Mouse (Mus musculus): Measurements from ENCODE around the gene Klf7. TPM values are rescaled to one million over a fixed set of nuclear protein-coding genes. Genes with fewer than 3 reads are reported as not detected.

Klf7 gene
- polyA plus RNA-seq, 1 experiment = 18.3 TPM

DNA sequence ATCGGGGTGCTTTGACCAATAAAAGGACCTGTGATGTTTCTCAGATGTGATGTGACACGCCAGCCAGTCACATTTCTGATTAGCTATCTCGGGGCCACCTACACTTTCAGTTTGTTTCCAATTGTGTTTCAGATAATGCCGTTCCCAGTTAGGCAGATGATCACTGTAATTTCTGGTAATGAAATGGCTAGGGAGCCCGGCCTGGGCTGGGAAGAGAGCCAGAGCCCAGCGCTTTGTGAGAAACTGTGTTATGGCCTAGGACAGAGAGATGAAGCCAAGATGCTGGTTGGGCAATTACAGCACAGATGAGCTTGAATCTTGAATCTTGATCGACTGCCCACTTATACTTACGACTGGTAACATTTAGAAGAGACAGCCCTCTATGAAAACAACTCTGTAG lies 122.6 kb downstream of the Klf7 start:
- Histone ChIP-seq H3K27ac (ENCODE audit: control insufficient read depth, insufficient read depth, low read depth, low read length, poor library complexity) (no peak overlapping the region), H3K4me3 (replicated peaks; ENCODE audit: control insufficient read depth, low read depth, low read length) (no peak overlapping the region), H3K4me1 (ENCODE audit: control insufficient read depth, insufficient read depth, low read length) (peaks cover 2% of the 10 kb centered on the region; the same call in 1 of the 2 replicates)
- TF ChIP-seq POLR2A (IDR thresholded peaks at IDR 0.05; ENCODE audit: borderline replicate concordance, control insufficient read depth, low read depth, low read length) = no peak
- TF ChIP-seq CTCF (IDR thresholded peaks at IDR 0.05; ENCODE audit: control insufficient read depth, insufficient read depth, low read length) = no peak
- WGBS = 81% methylated on average over 8 of the region's 8 CpGs

DNA sequence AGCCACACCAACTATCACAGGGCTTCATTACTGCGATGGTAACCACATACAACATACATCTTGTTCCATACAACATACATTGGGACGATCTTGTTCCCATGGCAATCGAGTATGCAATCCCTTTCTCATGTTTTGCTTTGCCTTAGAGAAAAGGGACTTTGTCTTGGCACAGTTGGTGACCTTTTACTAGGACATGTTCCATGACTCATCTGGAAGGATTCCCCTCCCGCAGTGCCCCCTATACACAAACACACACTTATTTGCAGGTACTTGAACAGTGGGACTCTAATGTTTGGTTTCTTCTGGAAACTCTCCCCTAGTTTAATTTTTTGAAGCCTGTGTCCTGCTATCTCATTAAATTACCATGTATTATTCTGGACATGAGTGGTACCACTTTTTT lies 123.2 kb downstream of the Klf7 start:
- 81% methylated on average over 4 of the region's 4 CpGs for WGBS
- no peak for TF ChIP-seq POLR2A (IDR thresholded peaks at IDR 0.05; ENCODE audit: borderline replicate concordance, control insufficient read depth, low read depth, low read length)
- TF ChIP-seq CTCF (IDR thresholded peaks at IDR 0.05; ENCODE audit: control insufficient read depth, insufficient read depth, low read length) = no peak
- Histone ChIP-seq H3K27ac (ENCODE audit: control insufficient read depth, insufficient read depth, low read depth, low read length, poor library complexity) (no peak overlapping the region), H3K4me1 (ENCODE audit: control insufficient read depth, insufficient read depth, low read length) (peaks cover 2% of the 10 kb centered on the region; the same call in 1 of the 2 replicates), H3K4me3 (replicated peaks; ENCODE audit: control insufficient read depth, low read depth, low read length) (no peak overlapping the region)

DNA sequence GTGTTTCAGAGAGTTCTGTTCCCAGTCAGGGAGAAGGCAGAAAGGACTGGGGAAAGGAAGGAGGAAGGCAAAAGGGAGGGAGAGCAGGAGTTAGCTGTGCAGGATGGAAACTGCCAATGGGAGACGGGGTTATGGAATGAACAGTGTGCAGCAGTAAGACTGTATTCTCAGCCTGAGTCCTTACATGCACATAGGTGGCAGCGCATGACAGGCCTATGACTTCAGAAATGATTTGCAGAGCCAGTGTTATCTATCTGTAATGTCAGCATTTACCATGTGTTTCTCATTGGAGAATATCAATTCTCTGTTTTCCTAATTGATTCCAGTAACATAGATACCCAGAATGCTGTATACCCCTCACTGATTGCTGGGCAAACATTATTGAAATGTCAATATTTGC lies 123.9 kb downstream of the Klf7 start:
- TF ChIP-seq POLR2A (IDR thresholded peaks at IDR 0.05; ENCODE audit: borderline replicate concordance, control insufficient read depth, low read depth, low read length) = no peak
- no peak for TF ChIP-seq CTCF (IDR thresholded peaks at IDR 0.05; ENCODE audit: control insufficient read depth, insufficient read depth, low read length)
- 84% methylated on average over 2 of the region's 2 CpGs for WGBS
- H3K27ac ChIP-seq (ENCODE audit: control insufficient read depth, insufficient read depth, low read depth, low read length, poor library complexity) = no peak overlapping the region
- no peak overlapping the region for H3K4me3 ChIP-seq (replicated peaks; ENCODE audit: control insufficient read depth, low read depth, low read length)
- H3K4me1 ChIP-seq (ENCODE audit: control insufficient read depth, insufficient read depth, low read length) = peaks cover 2% of the 10 kb centered on the region; the same call in 1 of the 2 replicates

DNA sequence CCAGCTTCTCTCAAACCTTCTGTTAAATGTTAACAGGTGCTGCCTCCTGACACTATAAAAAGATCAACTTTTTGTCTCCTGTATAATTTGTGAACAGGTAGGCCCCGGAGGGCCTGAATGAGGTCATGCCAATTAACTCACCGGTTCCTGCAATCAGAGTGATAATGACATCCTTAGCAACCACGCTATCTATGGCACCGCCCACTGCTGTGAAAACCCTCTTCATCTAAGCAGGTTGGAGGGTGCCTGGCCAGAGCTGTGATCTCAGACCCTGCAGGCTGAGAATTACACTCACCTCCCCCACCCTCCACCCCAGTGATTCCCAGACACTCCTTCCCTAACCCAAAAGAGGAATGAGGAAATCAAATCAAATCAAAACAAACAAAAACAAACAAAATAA lies 126.3 kb downstream of the Klf7 start:
- no peak overlapping the region for H3K4me3 ChIP-seq (replicated peaks; ENCODE audit: control insufficient read depth, low read depth, low read length)
- no peak overlapping the region for H3K27ac ChIP-seq (ENCODE audit: control insufficient read depth, insufficient read depth, low read depth, low read length, poor library complexity)
- TF ChIP-seq CTCF (IDR thresholded peaks at IDR 0.05; ENCODE audit: control insufficient read depth, insufficient read depth, low read length) (no peak), POLR2A (IDR thresholded peaks at IDR 0.05; ENCODE audit: borderline replicate concordance, control insufficient read depth, low read depth, low read length) (no peak)
- WGBS = 57% methylated on average over 4 of the region's 4 CpGs
- H3K4me1 ChIP-seq (ENCODE audit: control insufficient read depth, insufficient read depth, low read length) = peaks cover 2% of the 10 kb centered on the region; the same call in 1 of the 2 replicates

DNA sequence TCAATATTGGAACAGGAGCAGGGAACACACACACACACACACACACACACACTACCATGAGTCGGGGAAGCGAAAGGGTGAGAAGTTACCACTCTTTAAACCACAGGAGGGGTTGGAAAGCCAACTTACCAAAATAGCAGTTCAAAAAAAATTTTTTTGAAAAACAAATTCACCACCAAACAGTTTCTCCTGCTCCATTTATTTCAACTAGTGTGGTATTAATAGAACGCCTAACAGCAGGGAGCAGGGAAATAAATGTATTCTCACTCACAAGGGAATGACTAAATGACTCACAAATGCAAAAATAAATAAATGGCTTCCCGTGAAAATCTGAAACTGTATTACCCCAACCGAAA lies 127.0 kb downstream of the Klf7 start:
- TF ChIP-seq POLR2A (IDR thresholded peaks at IDR 0.05; ENCODE audit: borderline replicate concordance, control insufficient read depth, low read depth, low read length) = no peak
- TF ChIP-seq CTCF (IDR thresholded peaks at IDR 0.05; ENCODE audit: control insufficient read depth, insufficient read depth, low read length) = no peak
- H3K4me3 ChIP-seq (replicated peaks; ENCODE audit: control insufficient read depth, low read depth, low read length) = no peak overlapping the region
- WGBS = 31% methylated on average over 5 of the region's 5 CpGs
- no peaks in the 10 kb centered on the region; the same call in 1 of the 2 replicates for H3K4me1 ChIP-seq (ENCODE audit: control insufficient read depth, insufficient read depth, low read length)
- H3K27ac ChIP-seq (ENCODE audit: control insufficient read depth, insufficient read depth, low read depth, low read length, poor library complexity) = no peak overlapping the region

DNA sequence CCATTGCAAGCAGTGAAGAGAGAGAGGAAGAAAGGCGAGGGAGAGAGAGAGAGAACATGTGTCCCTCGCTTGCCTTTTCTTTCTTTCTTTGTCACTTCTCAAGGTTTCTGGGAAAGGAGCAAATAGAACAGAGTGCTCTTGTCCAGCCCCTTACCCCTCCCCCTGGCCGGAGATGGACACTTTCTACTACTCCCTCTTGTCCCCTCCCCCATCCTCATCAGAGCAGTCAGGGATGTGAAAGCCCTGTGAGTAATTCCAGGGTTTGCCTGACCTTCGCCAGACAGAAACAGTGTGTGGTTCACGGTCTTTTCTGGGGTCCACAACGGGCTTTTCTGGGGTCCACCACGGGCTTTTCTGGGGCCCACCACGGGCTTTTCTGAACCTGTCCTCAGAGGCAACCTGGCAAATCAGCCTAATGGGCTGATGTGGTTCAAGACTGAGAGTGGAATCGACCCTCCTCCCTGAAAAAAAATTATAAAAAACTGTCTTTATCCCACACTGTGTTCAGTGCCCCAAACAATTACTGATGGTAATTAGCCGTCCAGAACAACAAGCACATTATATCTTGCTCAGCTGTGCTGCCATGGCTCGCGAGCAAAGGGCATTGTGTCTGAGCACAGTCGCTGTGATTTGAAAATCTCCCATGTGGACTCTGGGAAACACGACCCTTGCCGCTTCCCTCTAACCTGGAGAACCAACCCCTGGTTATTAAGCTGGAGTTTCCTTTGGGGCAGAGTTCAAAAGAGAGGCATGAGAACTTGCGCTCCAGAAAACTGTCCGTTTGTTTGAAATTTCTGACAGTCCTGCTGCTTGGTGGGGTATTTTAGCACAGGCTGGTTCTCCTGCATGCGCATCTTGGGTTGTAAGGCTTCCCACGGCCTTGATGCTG lies 127.6 kb downstream of the Klf7 start:
- WGBS = 60% methylated on average over 19 of the region's 19 CpGs
- Histone ChIP-seq H3K27ac (ENCODE audit: control insufficient read depth, insufficient read depth, low read depth, low read length, poor library complexity) (no peak overlapping the region), H3K4me1 (ENCODE audit: control insufficient read depth, insufficient read depth, low read length) (no peaks in the 10 kb centered on the region; the same call in 1 of the 2 replicates), H3K4me3 (replicated peaks; ENCODE audit: control insufficient read depth, low read depth, low read length) (no peak overlapping the region)
- no peak for TF ChIP-seq CTCF (IDR thresholded peaks at IDR 0.05; ENCODE audit: control insufficient read depth, insufficient read depth, low read length)
- TF ChIP-seq POLR2A (IDR thresholded peaks at IDR 0.05; ENCODE audit: borderline replicate concordance, control insufficient read depth, low read depth, low read length) = no peak

DNA sequence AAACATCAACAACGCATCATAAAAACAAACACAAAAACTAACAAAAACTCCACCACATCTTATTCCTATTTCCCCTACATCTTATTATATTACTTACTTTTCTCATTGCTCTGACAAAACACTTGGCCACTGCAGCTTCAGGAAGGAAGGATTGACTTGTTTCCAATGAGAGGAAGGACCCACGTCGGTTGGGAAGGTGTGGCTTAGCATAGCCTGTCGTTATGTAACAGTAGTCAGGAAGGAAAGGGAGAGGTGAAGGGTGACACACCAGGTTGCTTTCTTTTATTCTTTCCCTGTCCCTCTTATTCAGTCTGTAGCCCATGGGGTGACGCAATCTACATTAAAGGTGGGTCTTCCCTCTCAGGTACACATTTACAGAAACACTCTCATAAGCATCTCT lies 129.6 kb downstream of the Klf7 start:
- Histone ChIP-seq H3K4me3 (replicated peaks; ENCODE audit: control insufficient read depth, low read depth, low read length) (no peak overlapping the region), H3K4me1 (ENCODE audit: control insufficient read depth, insufficient read depth, low read length) (no peaks in the 10 kb centered on the region; the same call in 1 of the 2 replicates), H3K27ac (ENCODE audit: control insufficient read depth, insufficient read depth, low read depth, low read length, poor library complexity) (no peak overlapping the region)
- 33% methylated on average over 5 of the region's 5 CpGs for WGBS
- TF ChIP-seq CTCF (IDR thresholded peaks at IDR 0.05; ENCODE audit: control insufficient read depth, insufficient read depth, low read length) = no peak
- no peak for TF ChIP-seq POLR2A (IDR thresholded peaks at IDR 0.05; ENCODE audit: borderline replicate concordance, control insufficient read depth, low read depth, low read length)

DNA sequence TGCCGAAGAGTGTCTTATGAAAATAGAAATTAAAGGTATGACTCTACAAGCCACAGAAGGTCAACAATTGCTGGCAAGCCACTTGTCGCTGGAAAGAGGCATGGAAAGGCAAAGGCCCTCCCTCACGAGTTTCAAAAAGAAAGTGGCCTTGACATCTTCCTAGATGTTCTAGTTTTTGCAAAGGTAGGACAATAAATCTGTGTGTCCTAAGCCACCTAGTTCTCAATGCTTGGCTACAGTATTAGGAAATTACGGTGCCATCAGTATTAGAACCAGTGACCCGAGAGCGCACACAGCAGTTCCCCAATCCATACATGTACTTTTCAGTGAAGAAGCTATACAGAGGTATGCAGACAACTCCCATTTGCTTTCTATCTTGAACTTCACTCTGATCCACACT lies 131.7 kb downstream of the Klf7 start:
- TF ChIP-seq CTCF (IDR thresholded peaks at IDR 0.05; ENCODE audit: control insufficient read depth, insufficient read depth, low read length) (no peak), POLR2A (IDR thresholded peaks at IDR 0.05; ENCODE audit: borderline replicate concordance, control insufficient read depth, low read depth, low read length) (no peak)
- no peak overlapping the region for H3K27ac ChIP-seq (ENCODE audit: control insufficient read depth, insufficient read depth, low read depth, low read length, poor library complexity)
- no peaks in the 10 kb centered on the region; the same call in 1 of the 2 replicates for H3K4me1 ChIP-seq (ENCODE audit: control insufficient read depth, insufficient read depth, low read length)
- 84% methylated on average over 6 of the region's 6 CpGs for WGBS
- no peak overlapping the region for H3K4me3 ChIP-seq (replicated peaks; ENCODE audit: control insufficient read depth, low read depth, low read length)

All from bone marrow, adult 2 months (tissue).